Mouse (Mus musculus) cerebellum, adult 9-10 months (tissue): ENCODE measurements around the gene Fam161a.
A peak's percentile ranks its signal among the peaks of the same experiment; 100 is the strongest.

Source experiments
- DNase-seq: peaks from one replicate; pipeline ENCODE4 v3.0.0; 2022

Gene Fam161a

GRCm38 (mm10) chr11:22991218-22991835, 16.0 kb upstream of the Fam161a start:
- peak; percentile 17 for DNase-seq

GRCm38 (mm10) chr11:22994271-22994670, 13.1 kb upstream of the Fam161a start:
- peak; percentile 48 for DNase-seq

DNA sequence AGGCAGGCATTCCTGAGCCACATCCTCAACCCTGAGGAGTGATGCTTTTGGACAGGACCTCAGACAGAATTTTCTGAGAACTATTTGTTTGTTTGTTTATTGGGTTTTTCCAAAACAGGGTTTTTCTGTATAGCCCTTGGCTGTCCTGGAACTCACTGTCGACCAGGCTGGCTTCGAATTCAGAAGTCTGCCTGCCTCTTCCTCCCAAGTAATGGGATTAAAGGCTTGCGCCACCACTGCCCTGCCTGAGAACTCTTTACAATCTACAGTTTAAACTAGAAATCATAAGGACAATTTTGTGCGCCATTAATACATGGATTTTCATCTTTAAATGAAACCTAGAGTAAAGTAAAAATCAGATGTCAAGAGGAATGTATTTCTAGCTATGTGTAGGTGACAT, 11.9 kb upstream of the Fam161a start:
- no peak for DNase-seq

DNA sequence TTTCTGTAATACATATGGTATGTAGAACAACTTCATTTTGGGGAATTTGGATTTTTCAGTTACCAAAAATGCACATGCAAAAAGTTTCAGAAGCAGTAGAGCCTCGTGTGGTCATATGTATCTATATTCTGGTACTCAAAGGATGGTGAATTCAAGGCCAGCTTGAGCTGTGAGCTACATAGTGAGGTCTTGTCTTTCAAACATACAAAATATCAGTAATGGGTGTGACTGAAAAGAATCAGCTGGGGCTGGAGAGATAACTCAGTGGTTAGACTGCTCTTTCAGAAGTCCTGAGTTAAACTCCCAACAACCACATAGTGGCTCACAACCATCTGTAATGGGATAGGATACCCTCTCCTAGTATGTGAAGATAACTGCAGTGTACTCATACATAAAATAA, 9.0 kb upstream of the Fam161a start:
- no peak for DNase-seq

DNA sequence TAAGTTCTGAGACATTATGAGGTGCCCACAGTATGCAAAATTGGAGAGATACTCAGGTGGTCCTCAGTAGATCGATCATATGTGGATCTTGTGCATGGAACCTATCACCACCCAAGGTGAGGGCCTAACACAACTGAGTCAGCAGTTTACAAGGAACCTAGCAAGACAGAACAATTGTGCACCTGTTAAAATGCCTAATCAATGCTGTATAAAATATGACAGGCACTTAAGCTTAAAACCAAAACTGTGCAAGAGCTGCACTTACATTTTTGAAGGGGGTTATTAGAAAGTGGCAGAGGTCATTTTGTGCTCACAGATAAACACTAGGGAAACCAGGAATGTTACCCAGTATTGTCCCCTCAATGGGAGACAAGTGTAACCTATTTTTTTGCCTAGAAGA, 2.1 kb upstream of the Fam161a start:
- no peak for DNase-seq

DNA sequence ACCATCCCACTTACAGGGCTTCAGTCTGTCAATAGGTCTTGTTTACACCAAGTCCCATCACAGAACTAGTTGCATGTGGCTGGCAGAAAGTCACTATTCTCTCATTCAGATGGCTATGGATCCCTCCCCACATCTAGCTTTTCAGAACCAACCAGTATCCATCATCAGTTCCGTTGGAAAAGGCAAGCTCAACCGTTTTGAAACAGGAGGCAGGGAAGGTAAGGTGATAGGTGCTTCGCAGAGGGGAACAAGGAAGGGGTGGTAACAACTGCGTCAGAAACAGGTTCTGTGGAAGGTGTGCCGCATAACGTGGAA, 208 bp upstream of the Fam161a start:
- DNase-seq = no peak

GRCm38 (mm10) chr11:23008181-23008823, 971 bp downstream of the Fam161a start:
- peak; percentile 85 for DNase-seq

- DNase-seq = no peak
These were observed 1.5 kb downstream of the Fam161a start for GRCm38 (mm10) chr11:23008824-23009200.

GRCm38 (mm10) chr11:23013096-23013495, 5.8 kb downstream of the Fam161a start:
- DNase-seq = no peak

DNA sequence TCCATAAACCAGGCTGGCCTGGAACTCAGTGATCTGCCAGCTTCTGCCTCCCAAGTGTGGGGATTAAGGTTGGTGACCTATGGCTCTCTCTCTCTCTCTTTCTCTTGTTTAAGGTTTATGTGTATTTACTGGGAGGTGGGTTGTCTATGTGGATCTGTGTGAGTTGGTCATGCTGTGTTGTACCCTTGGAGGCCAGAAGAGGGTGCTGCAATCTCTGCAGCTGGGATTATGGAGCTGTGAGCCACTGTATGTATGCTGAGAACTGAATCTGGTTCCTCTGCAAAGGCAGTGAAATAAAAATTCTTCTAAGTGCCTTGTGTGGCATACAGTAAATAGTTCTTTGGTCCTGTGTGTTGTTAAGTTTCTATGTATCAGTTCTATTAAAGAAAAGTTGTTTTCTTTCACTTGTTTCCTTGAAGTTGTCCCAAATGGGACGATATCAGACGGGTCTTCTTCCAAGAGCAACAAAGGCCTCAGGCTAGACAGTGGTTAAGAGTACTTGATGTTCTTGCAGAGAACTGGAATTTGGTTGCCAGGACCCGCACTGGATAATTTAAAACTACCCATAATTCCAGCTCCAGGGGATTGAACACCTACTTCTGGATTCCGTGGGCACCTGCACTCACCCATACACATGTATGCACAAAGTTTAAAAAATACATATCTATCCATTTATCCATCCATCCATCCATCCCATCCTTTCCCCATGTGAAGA, 6.4 kb downstream of the Fam161a start:
- no peak for DNase-seq

GRCm38 (mm10) chr11:23014996-23015395, 7.7 kb downstream of the Fam161a start:
- no peak for DNase-seq

GRCm38 (mm10) chr11:23017943-23018342, 10.6 kb downstream of the Fam161a start:
- no peak for DNase-seq

- no peak for DNase-seq
These were observed 12.9 kb downstream of the Fam161a start for GRCm38 (mm10) chr11:23020116-23020770.

- no peak for DNase-seq
These were observed 13.5 kb downstream of the Fam161a start for GRCm38 (mm10) chr11:23020841-23021240.

DNA sequence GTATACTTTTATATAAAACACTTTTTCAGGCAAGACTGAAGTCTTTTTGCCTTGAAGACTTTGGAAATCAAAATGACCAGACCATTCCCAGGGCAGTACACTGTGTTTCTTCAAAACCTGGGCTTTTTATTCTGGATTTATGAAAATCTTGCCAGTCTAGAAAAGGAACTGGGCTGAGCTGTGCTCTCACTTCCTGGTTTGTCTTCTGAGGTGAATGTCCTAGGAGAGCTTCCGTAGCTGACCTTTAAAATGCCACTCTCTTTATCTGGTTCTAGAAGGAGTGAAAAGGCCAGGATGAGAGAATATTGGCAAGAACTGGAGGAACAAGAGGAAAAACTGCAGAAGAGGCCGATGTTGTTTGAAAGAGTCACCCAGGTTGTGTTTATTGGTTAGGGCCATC, 15.8 kb downstream of the Fam161a start:
- DNase-seq = no peak

- DNase-seq = no peak
These were observed 16.8 kb downstream of the Fam161a start for GRCm38 (mm10) chr11:23024169-23024568.

DNA sequence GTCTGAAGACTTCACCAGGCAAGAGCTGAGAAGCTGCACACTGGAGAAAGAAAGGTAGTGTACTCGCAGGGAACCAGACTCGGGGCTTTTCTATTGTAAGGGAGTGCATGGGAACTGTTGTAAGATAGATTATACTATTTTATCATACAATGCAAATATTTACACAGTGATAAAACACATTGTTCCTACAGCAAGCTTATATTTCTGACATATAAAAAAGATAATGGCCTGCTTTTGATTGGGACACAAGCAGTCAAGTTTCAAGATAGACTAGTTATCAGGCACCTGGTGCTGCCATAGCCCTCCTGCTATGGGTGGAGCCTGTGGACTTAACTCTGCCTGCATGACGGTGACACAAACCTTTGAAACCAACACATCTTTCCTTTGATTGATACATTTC, 21.6 kb downstream of the Fam161a start:
- DNase-seq = no peak

DNA sequence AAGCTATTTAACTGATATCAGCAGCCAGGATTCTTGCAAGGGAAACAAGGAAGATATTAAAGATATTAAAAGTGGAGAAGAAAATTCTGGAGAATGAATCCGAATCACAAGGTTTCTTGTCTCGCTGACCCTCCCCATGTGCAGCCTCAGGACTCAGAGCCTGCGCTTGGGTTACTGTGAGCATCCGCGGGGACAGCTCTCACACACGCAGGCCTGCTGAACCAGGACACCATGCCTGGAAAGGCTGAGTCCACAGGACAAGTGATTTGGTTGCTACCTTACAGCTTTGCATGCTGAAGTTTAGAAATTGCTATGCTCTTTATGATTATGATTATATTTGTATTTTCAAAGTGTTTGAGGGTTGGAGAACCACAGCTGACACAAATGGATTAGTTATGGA, 22.1 kb downstream of the Fam161a start:
- no peak for DNase-seq

GRCm38 (mm10) chr11:23047252-23047651, 39.9 kb downstream of the Fam161a start:
- DNase-seq = no peak

GRCm38 (mm10) chr11:23047663-23048582, 40.6 kb downstream of the Fam161a start:
- DNase-seq = no peak

- no peak for DNase-seq
These were observed 42.3 kb downstream of the Fam161a start for GRCm38 (mm10) chr11:23049642-23050041.

- DNase-seq = no peak
These were observed 45.0 kb downstream of the Fam161a start for GRCm38 (mm10) chr11:23052353-23052752.

DNA sequence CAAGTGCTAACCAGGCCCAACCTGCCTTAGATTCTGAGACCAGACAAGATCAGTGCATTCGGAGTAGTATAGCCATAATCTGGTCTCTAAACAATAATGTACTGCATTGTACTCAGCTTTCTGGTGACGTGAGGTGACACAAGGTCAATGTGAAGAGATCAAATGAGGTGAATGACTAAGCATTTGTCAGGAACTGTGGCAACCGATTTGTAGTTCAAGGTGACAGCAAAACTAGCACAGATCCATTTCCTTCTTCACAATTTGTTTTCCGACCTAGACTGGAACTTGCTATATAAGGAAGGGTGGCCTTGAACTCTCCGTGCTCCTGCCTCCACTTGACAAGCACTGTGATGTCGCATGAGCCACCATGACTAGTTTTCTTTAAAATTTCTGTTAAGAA, 55.8 kb downstream of the Fam161a start:
- DNase-seq = no peak
